Comparison of ENCODE assay signal across 1 mouse cellular context in the genomic region with DNA sequence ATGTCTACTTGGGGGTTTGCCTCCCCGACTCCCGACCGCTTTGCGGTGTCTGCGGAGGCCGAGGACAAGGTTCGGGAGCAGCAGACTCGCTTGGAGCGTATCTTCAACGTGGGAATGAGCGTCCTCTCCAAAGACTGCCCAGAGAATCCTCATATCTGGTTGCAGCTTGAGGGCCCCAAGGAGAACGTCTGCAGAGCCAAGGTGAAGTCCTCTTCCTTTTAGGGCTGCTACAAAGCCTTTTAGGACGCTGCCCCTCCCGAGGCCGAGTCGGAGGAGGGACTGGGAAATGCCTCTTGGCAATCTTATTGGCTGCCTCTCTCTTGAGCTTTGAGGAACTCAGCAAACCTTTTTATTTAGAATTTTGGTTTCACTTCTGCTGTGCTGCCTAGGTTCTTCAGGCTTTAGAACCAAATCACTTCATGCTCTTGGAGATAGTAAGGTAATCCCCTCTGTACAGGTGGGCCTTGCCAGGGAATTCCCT.
A peak's percentile ranks its signal among the peaks of the same experiment; 100 is the strongest.
TF ChIP-seq lines count a peak whose summit lies in the region.

No protein-coding gene starts in this region.

TF ChIP-seq in MEL, 35 proteins besides CTCF, POLR2A, EP300 and RAD21 (continued from another document):
- TF ChIP-seq POLR2AphosphoS5 (IDR thresholded peaks at IDR 0.05; ENCODE audit: borderline replicate concordance, low read depth, low read length) (no peak), TCF12 (IDR thresholded peaks at IDR 0.05; ENCODE audit: low read depth, low read length) (peak; percentile 40; the same call in 1 of the 2 replicates), CHD1 (IDR thresholded peaks at IDR 0.05; ENCODE audit: low read depth, low read length) (no peak), GABPA (IDR thresholded peaks at IDR 0.05; ENCODE audit: low read depth, low read length) (no peak), E2F4 (IDR thresholded peaks at IDR 0.05; ENCODE audit: borderline replicate concordance, low read depth, low read length) (no peak), ZKSCAN1 (IDR thresholded peaks at IDR 0.05; ENCODE audit: low read depth, low read length) (no peak), USF2 (IDR thresholded peaks at IDR 0.05; ENCODE audit: borderline replicate concordance in 1 of 2, insufficient read depth in 1 of 2, low read depth in 1 of 2, low read length in 2 of 2) (no peak), ZC3H11A (IDR thresholded peaks at IDR 0.05; ENCODE audit: low read depth, low read length) (no peak), HCFC1 (IDR thresholded peaks at IDR 0.05; ENCODE audit: low read depth, low read length) (peak; percentile 45; the same call in 1 of the 2 replicates), TBP (IDR thresholded peaks at IDR 0.05; ENCODE audit: low read depth, low read length) (0 out of 2 replicates have a peak, but pooled peaks have one; percentile 38)
